Mouse (Mus musculus) heart, postnatal 0 days (tissue): ENCODE measurements around the gene Nfic.

Source experiments
- CTCF ChIP-seq: IDR thresholded peaks from 2 replicates; pipeline ENCODE4 v1.5.1; 2016; ENCODE audit warnings: antibody characterized with exemption, control low read depth, low read depth
- EP300 ChIP-seq: IDR thresholded peaks from 2 replicates; pipeline ENCODE4 v1.6.1; 2016; ENCODE audit warnings: antibody characterized with exemption, low read depth

DNA sequence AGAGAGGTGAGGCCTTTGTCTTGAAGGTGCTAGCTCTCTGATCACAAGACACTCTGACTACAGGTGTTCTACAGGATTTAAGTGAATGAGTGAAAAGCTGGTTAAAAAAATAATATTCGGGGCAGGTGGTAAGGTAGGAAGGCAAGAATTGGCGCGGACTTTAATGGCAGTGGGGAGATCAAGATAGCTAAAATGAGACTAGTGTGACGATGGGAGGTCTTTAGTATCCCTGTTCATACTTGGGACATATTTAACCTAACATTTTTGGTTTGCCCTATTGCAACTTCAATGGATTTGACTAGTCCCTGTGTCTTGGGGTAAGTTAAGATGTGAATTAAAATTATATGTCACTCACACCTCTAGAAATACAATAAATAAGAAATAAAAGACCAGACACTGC, 41.5 kb upstream of the Nfic start:
- TF ChIP-seq CTCF (no peak), EP300 (no peak)
